Mouse (Mus musculus) liver, postnatal 0 days (tissue): ENCODE data around the gene Erlec1. TPM values are rescaled to one million over a fixed set of nuclear protein-coding genes. Genes with fewer than 3 reads are reported as not detected.

Experiments used
- ATAC-seq: fragments of 200-750 bp; cut with Nextera tagmentation; 2 replicates; pipeline ENCODE4 v1.8.0; 2017; ENCODE audit warnings: mild to moderate bottlenecking, moderate library complexity
- DNase-seq: peaks from one replicate; pipeline ENCODE4 v3.0.0-alpha.2; 2016
- H3K27ac ChIP-seq: fragments of 300-500 bp; sonication (generic); 2 replicates; pipeline ENCODE4 v1.5.1; 2014; ENCODE audit warnings: antibody characterized with exemption, moderate library complexity, mild to moderate bottlenecking, low read depth
- H3K27me3 ChIP-seq: fragments of 300-500 bp; sonication (generic); 2 replicates; pipeline ENCODE4 v1.6.1; 2014; ENCODE audit warnings: low read length, control low read depth, mixed read lengths; ENCODE audit not compliant: insufficient read depth
- H3K36me3 ChIP-seq: fragments of 300-500 bp; sonication (generic); replicated peaks from 2 replicates; pipeline ENCODE4 v1.6.1; 2014; ENCODE audit warnings: mild to moderate bottlenecking, control low read depth, low read length, moderate library complexity, mixed read lengths; ENCODE audit not compliant: insufficient read depth
- H3K4me1 ChIP-seq: fragments of 300-500 bp; sonication (generic); 2 replicates; pipeline ENCODE4 v1.6.1; 2014; ENCODE audit warnings: antibody characterized with exemption, mild to moderate bottlenecking, control low read depth; ENCODE audit not compliant: insufficient read depth
- H3K4me2 ChIP-seq: fragments of 300-500 bp; sonication (generic); 2 replicates; pipeline ENCODE4 v1.6.1; 2014; ENCODE audit warnings: low read depth, mild to moderate bottlenecking, low read length, moderate library complexity, mixed read lengths
- H3K4me3 ChIP-seq: fragments of 300-500 bp; sonication (generic); 2 replicates; pipeline ENCODE4 v1.5.1; 2014; ENCODE audit warnings: low read depth, low read length
- H3K9ac ChIP-seq: fragments of 300-500 bp; sonication (generic); replicated peaks from 2 replicates; pipeline ENCODE4 v1.6.1; 2014; ENCODE audit warnings: mild to moderate bottlenecking, moderate library complexity
- H3K9me3 ChIP-seq: fragments of 300-500 bp; sonication (generic); 2 replicates; pipeline ENCODE4 v1.6.1; 2016; ENCODE audit warnings: mild to moderate bottlenecking, control low read depth, low read length, mixed read lengths
- CTCF ChIP-seq: sonication (generic); IDR thresholded peaks from 2 replicates; pipeline ENCODE4 v1.5.1; 2016; ENCODE audit warnings: antibody characterized with exemption, low read depth
- EP300 ChIP-seq: IDR thresholded peaks from 2 replicates; pipeline ENCODE4 v1.6.1; 2016; ENCODE audit warnings: antibody characterized with exemption, low read depth, mild to moderate bottlenecking
- WGBS: fragments of 180-500 bp; shearing (Covaris S2); extraction: QIAGEN DNeasy Blood & Tissue Kit; methylation state at CpG from one replicate; pipeline ENCODE4 v1.1.7; 2014; ENCODE audit not compliant: insufficient replicate concordance; 5-methylcytosine and 5-hydroxymethylcytosine counted together
- polyA plus RNA-seq: library from polyadenylated mRNA; unstranded; fragments of >200 nt; fragmentation: Nextera tagmentation; extraction: Ambion mirVana; gene quantifications from 2 replicates; pipeline ENCODE4 v1.2.1, GENCODE M21; 2015

Gene Erlec1
- polyA plus RNA-seq, 1 experiment from 2014 or later: 8.2 TPM

DNA sequence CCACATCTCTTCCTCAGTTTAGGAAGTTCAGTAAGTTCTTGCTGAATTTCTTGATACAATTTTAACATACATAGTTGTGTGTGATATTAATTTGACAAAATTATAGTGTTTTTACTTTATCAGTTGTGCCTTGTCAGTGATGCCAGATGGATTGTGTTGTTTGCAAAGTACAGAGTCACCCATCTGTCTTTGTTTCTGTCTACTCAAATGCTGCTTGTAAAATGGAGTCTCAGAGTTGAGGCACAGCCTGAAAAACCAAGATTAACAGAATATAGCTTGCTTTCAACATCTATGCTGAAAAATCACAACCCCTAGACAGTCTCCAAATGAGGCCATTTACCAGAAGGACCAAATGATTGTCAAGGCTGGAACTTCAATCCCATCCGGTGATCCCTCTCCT, 25.6 kb downstream of the Erlec1 start:
- H3K27ac ChIP-seq: no peak overlapping the region

DNA sequence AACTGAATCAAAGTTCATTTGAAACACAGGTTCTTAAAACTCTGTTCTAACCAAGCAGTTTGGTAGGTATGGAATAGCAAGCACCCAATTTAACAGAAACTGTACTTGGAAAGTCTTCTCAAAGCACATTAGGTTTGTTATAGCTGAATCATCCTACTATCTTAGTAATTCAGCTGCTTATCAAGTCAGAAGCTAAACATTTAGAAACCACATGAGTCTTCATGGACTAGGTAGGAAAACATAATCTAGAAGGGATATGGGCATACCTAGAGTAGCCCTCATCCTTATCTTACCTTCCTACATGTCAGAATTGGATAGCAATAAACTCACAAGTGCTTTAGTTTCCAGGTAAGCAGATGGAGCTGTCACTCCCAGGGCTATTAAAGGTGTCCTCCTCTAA, 26.1 kb downstream of the Erlec1 start:
- H3K27me3 ChIP-seq: no peaks in the 10 kb centered on the region
- TF ChIP-seq CTCF (no peak), EP300 (no peak)
- no peaks in the 10 kb centered on the region for H3K4me1 ChIP-seq
- no peak overlapping the region for H3K9ac ChIP-seq
- H3K9me3 ChIP-seq: no peaks in the 10 kb centered on the region
- DNase-seq (no peak), ATAC-seq (no peak)
- H3K36me3 ChIP-seq: peaks cover 15% of the 10 kb centered on the region
- H3K4me3 ChIP-seq: no peak overlapping the region
- H3K4me2 ChIP-seq: no peak overlapping the region
- no peak overlapping the region for H3K27ac ChIP-seq

More for the DNA sequence above, 25.6 kb downstream of the Erlec1 start:
- no peak overlapping the region for H3K4me2 ChIP-seq
- H3K9ac ChIP-seq: no peak overlapping the region
- TF ChIP-seq CTCF (no peak), EP300 (no peak)
- no peaks in the 10 kb centered on the region for H3K27me3 ChIP-seq
- H3K4me1 ChIP-seq: no peaks in the 10 kb centered on the region
- H3K36me3 ChIP-seq: peaks cover 15% of the 10 kb centered on the region
- H3K9me3 ChIP-seq: no peaks in the 10 kb centered on the region
- WGBS: 100% methylated on average over 1 of the region's 1 CpGs
- DNase-seq (no peak), ATAC-seq (no peak)
- no peak overlapping the region for H3K4me3 ChIP-seq

DNA sequence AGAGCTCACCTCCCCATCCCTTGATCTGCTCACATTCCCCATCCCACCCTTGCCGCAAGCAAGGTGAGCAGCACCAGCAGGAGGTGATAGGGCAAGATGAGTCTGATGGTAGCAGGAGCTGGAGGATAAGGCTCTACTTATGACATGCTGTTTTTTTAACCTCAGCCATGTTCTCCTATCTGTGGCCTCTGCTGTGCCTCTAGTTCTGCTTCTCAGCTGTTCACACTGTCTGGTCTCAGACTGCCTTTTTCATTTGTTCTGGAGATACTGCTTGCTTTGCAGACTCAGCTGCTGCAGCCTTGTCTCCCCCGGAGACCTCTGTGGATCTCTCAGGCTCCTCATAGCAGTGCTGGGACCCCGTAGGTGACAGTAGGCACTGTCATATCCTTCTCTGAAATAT, 30.9 kb downstream of the Erlec1 start:
- Histone ChIP-seq H3K9ac (no peak overlapping the region), H3K36me3 (no peaks in the 10 kb centered on the region; the same call in 1 of the 2 replicates), H3K4me1 (no peaks in the 10 kb centered on the region), H3K27ac (no peak overlapping the region), H3K27me3 (no peaks in the 10 kb centered on the region), H3K4me2 (no peak overlapping the region), H3K4me3 (no peak overlapping the region), H3K9me3 (no peaks in the 10 kb centered on the region)
- 85% methylated on average over 3 of the region's 3 CpGs for WGBS
- DNase-seq (no peak), ATAC-seq (no peak)
- TF ChIP-seq EP300 (no peak), CTCF (no peak)

DNA sequence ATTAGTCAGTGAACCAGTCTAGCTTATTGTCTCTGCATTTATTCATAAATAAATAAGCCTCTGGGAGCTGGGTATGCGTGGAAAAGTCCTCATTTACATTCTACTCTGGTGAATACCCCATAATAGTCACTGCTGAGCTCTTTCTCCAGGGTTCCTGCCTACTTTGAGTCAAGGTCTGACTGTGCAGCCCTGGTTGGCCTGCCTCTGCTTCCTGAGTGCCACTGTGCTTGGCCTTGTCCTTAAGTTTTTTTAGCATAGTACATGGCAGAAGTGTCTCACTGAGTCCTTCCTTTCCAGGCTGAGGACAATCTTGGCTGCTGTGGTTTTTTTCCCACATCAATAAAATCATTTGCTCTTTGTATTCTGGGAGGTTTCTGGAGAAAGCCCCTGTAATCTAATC, 33.5 kb downstream of the Erlec1 start:
- DNase-seq (no peak), ATAC-seq (no peak)
- no peak overlapping the region for H3K9ac ChIP-seq
- no peak for TF ChIP-seq EP300
- TF ChIP-seq CTCF: no peak
- H3K4me3 ChIP-seq: no peak overlapping the region
- no peaks in the 10 kb centered on the region for H3K36me3 ChIP-seq
- H3K9me3 ChIP-seq: no peaks in the 10 kb centered on the region
- H3K4me2 ChIP-seq: no peak overlapping the region
- WGBS: 72% methylated on average over 1 of the region's 1 CpGs
- no peaks in the 10 kb centered on the region for H3K4me1 ChIP-seq
- H3K27ac ChIP-seq: no peak overlapping the region
- H3K27me3 ChIP-seq: no peaks in the 10 kb centered on the region

DNA sequence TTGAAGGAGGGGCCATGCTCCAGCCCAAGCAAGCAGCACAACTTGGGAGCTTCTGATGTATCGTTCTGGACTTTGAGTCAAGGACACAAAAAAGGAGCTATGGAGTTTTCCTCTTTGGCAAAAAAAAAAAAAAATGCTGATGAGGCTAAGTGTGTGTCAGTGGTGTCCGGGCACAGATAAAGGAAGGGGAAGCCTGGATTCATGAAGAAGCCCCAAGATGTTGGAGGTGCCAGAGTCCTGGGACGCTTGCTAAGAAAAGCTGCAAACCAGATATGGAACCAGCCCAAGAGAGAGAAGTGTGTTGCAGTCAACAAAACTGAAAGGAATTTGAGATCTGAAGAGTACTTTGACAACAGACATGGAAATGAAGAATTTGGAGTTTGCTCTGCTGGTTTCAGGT, 41.8 kb downstream of the Erlec1 start:
- DNase-seq: no peak
- Histone ChIP-seq H3K4me1 (no peaks in the 10 kb centered on the region), H3K27ac (no peak overlapping the region), H3K9ac (no peak overlapping the region), H3K4me2 (no peak overlapping the region), H3K27me3 (no peaks in the 10 kb centered on the region), H3K9me3 (no peaks in the 10 kb centered on the region), H3K4me3 (no peak overlapping the region), H3K36me3 (no peaks in the 10 kb centered on the region)
- 75% methylated on average over 3 of the region's 3 CpGs for WGBS
- TF ChIP-seq EP300 (no peak), CTCF (no peak)
- no peak for ATAC-seq

DNA sequence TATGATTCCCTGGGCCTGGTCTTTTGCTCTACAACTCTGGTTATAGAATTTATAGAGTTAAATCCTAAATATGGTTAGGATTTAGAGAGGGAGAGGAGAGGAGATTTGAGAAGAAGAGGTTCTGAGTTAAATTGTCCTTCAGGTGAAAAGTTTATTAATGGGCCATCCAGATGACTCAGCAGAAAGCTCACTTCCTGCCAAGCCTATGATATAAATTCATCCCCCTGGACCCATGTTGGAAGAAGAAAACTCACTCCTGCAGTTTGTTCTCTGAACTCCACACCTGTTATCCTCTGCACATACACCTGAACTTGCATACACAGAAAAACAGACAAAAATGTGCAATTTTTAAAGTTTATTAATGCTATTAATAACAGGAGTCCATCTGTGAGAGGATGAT, 54.8 kb downstream of the Erlec1 start:
- no peak overlapping the region for H3K9ac ChIP-seq
- H3K27ac ChIP-seq: no peak overlapping the region
- no peaks in the 10 kb centered on the region for H3K4me1 ChIP-seq
- no peaks in the 10 kb centered on the region for H3K27me3 ChIP-seq
- H3K4me3 ChIP-seq: no peak overlapping the region
- H3K4me2 ChIP-seq: no peak overlapping the region
- DNase-seq: no peak
- H3K36me3 ChIP-seq: no peaks in the 10 kb centered on the region
- no peak for ATAC-seq
- TF ChIP-seq CTCF: no peak
- TF ChIP-seq EP300: no peak
- H3K9me3 ChIP-seq: no peaks in the 10 kb centered on the region

DNA sequence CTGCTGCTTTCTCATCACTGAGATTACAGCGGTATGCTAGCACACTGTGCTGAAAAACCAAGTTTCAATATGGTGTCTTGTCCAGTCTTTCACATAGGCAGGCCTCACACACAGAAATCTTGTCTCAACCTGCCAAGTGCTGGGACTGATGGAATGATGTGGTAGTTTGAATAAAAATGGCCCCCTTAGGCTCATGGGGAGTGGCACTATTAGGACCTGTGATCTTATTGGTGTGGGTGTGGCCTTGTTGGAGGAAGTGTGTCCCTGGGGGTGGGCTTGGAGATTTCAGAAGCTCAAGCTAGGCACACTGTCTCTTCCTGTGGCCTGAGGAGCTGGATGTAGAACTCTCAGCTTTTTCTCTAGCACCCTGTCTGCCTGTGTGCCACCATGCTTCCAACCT, 57.9 kb downstream of the Erlec1 start:
- H3K9ac ChIP-seq: no peak overlapping the region
- no peak overlapping the region for H3K27ac ChIP-seq
- H3K4me2 ChIP-seq: no peak overlapping the region
- H3K36me3 ChIP-seq: no peaks in the 10 kb centered on the region
- H3K4me3 ChIP-seq: no peak overlapping the region
- no peak for DNase-seq
- H3K9me3 ChIP-seq: no peaks in the 10 kb centered on the region
- WGBS: 76% methylated on average over 1 of the region's 1 CpGs
- no peak for ATAC-seq
- no peaks in the 10 kb centered on the region for H3K4me1 ChIP-seq
- TF ChIP-seq EP300: no peak
- no peak for TF ChIP-seq CTCF
- no peaks in the 10 kb centered on the region for H3K27me3 ChIP-seq
